Mouse (Mus musculus) B cell, adult 62 days (primary cell): ENCODE measurements around the gene Sh2d7. TPM values are rescaled to one million over a fixed set of nuclear protein-coding genes. Genes with fewer than 3 reads are reported as not detected.

ENCODE experiments used
- total RNA-seq: library from RNA; stranded (reverse); gene quantifications from 4 replicates; pipeline ENCODE4 v1.2.4, GENCODE M21; 2023

Sh2d7 gene
- total RNA-seq = not detected in 4 replicates

DNA sequence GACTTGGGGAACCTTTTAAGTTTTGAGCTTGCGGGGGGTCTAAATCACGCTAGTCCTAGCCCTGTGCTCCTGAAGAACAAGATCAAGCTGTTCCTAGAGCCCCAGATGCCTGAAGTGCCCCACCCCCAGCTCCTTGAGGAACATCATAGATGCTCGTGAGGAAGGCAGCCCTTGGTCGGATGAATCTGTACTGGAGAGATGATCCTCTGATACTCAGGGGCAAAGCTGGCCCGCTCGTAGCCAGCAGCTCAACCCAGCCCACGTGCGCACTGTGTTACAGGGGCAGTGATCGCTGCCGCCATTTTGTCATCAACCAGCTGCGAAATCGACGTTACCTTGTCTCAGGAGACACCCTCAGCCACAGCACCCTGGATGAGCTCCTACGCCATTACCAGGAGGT lies at the start of gene Sh2d7:
TSS of gene Sh2d7 (plus strand) at position 301 of the 400 bp plus-strand sequence.

DNA sequence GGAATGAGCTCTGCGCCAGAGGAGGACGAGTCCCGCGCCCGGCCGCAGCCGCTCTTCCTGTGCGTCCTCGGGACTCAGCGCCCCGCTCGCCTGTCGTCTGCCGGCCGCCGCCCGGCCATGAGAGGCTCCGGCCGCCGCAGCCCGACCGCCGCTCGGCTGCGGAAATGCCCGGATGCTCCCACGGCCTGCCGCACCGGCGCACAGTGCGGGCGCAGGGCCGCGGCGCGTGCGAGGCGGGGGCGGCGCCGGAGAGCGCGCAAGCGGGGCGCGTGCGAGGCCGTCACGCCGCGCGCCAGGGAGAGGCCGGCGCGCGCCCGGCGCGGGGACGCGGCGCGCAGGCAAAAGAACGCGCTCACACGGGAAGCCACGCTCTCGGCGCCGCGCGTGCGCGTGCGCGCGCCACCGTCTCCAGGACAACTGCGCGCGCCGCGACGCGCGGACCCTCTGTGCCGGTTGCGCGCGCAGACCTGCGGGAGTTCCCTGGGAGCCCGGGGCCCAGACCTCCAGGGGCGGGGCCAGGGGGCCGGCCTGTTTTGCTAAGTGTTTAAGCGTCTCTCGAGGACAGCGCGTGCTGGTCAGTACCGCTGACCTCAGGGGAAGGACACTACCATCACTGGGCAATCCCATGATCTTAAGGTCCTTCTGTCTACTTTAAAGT lies 37.2 kb upstream of the Sh2d7 start, which contains the start of gene Dmxl2:
TSS of gene Dmxl2 (minus strand) at position 174 of the 658 bp plus-strand sequence.

DNA sequence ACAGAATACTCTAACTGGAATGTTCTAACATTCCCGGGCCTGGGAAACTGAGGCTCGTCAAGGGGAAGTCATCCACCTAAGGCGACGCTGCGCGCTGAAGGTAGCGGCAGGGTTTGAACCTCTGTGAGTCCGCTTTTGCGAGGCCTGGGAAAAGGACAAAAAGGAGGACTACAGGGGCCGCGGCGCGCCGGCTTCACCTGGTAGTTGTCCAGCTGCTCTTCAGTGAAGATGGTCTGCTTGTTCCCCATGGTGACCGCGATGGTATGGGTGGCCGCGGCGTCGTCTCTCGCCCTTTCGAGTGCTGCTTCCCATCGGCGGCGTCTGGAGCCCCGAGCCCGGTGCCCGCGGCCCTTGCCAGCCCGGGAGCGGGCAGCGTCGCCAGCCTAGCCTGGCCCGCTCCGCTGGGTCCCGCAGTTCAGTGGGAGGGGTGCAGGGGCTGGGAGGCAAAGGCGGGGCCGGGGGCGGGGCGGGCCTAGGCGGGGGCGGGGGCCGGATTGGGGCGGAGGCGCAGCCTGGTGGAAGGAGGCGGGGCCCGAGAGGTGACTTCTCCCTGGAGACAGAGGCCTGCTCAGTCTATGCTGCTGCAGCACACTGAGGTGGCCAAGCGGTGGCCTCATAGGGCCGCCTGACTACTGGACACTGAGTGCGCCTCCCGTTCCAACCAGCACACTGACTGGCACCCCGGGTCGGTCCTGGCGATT lies 21.1 kb downstream of the Sh2d7 start, which contains the start of gene Cib2:
TSS of gene Cib2 (minus strand) at position 448 of the 701 bp plus-strand sequence.

DNA sequence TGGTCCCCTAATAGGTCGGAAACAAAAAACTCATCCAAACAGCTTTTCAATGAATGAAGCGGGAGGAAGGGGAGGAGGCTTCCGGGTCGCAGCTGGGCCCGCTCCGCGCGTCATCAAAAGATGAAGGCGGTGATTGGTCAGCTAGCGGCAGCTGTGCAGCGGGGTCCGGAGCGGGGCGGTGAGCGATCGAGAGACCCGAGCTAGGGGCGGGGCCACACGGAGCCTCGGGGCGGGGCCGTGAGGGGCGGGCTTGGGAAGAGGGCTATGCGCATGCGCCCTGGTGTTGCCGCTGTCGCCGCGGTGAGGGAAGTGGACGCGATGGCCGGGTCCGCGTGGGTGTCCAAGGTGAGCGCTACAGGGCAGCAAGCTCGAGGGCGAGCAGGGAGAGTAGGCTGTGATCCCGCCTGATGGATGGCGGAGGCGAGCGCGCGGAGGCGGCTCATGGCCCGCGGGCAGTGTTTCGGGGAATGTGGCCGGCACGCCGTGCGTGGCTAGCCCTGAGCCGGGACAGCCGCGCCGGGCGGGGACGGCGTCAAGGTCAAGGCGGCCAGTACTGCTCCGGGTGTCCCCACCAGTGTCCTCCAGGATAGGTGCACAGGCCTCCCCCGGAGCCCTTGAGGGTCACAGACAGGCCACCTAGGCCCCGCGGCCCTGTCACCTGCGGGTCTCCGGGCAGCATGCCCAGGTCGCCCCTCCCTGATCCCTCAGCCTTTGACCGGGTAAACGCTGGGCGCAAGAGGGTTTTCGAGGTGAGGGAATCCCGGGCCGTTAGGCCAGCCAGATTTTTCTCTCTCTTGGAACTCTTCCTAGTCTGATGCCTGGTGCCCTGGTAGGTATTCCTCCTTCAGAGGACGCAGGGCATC lies 47.6 kb downstream of the Sh2d7 start, which contains the start of gene Idh3a:
TSS of gene Idh3a (plus strand) at position 136 of the 863 bp plus-strand sequence.

Other genes with a start within 250 kb of the Sh2d7 start
- 0.60 to 2.2 TPM (median 1.4 TPM) in 4 replicates for gene Dmxl2, start 37.4 kb upstream of the Sh2d7 start, total RNA-seq
- 2.0 to 3.4 TPM (median 3.0 TPM) in 4 replicates for gene Cib2, start 21.2 kb downstream of the Sh2d7 start, total RNA-seq
- gene Idh3a, start 47.4 kb downstream of the Sh2d7 start, total RNA-seq = 39.0 to 42.0 TPM (median 39.5 TPM) in 4 replicates
- gene Acsbg1, start 122.9 kb downstream of the Sh2d7 start, total RNA-seq = not detected in 4 replicates
- gene Dnaja4, start 159.9 kb downstream of the Sh2d7 start, total RNA-seq = 1.3 to 2.6 TPM (median 1.7 TPM) in 4 replicates
- gene Wdr61, start 195.5 kb downstream of the Sh2d7 start, total RNA-seq = 59.6 to 74.1 TPM (median 64.8 TPM) in 4 replicates
- not detected in 4 replicates for gene Crabp1, start 225.8 kb downstream of the Sh2d7 start, total RNA-seq